Mouse (Mus musculus) testis, adult 2 months (tissue): ENCODE results near the gene Lyz2.

ENCODE experiments used
- CTCF ChIP-seq: fragments of 200-500 bp; IDR thresholded peaks from 2 replicates; pipeline ENCODE4 v1.5.1; 2012; ENCODE audit warnings: low read depth, mild to moderate bottlenecking, inconsistent platforms, low read length, moderate library complexity; ENCODE audit not compliant: control insufficient read depth, insufficient read depth, insufficient replicate concordance
- POLR2A ChIP-seq: fragments of 200-500 bp; IDR thresholded peaks from 2 replicates; pipeline ENCODE4 v1.6.1; 2012; ENCODE audit warnings: low read depth, mild to moderate bottlenecking, inconsistent platforms, low read length, moderate library complexity; ENCODE audit not compliant: control insufficient read depth

GRCm38 (mm10) chr10:117235866-117236265 is 46.3 kb downstream of the Lyz2 start:
- TF ChIP-seq POLR2A: no peak
- TF ChIP-seq CTCF: no peak
